Mouse (Mus musculus): ENCODE measurements around the gene Slc45a2.

DNA sequence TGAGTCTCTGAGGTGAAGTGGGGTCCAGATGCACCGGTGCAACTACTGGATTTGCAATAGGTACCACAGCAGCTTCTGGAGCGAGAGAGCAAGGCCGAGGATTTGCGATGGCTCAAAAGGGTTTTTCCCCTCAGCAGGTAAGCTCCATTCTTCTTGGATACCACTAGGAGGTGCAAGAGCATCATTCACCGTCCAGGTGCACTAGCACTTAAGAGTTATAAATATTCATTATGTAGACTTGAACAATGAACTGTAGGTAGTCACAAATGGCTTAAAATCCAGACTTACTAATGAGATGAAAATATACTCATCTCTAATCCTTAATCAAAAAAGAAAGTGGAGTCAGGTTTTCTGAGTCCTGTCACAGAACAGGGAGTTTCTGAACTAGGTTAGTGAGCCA is 8.2 kb downstream of the Slc45a2 start:
- TF ChIP-seq CTCF (IDR thresholded peaks at IDR 0.05; ENCODE audit: low read depth, low read length) (no peak), GATA1 (IDR thresholded peaks at IDR 0.05; ENCODE audit: borderline replicate concordance, low read length) (no peak), TAL1 (conservative IDR thresholded peaks at IDR 0.05; ENCODE audit: low read depth, low read length) (no peak), GATA2 (IDR thresholded peaks at IDR 0.05; ENCODE audit: borderline replicate concordance, low read depth, low read length) (no peak), POLR2AphosphoS5 (IDR thresholded peaks at IDR 0.05; ENCODE audit: insufficient replicate concordance, low read depth, low read length) (no peak)

Data from G1E (cell line).